Mouse (Mus musculus) liver, embryonic 11.5 days (tissue): ENCODE results near the gene E2f1. TPM values are rescaled to one million over a fixed set of nuclear protein-coding genes. Genes with fewer than 3 reads are reported as not detected.

Source experiments
- ATAC-seq: fragments of 200-750 bp; cut with Nextera tagmentation; replicated peaks from 2 replicates; pipeline ENCODE4 v1.8.0; 2017; ENCODE audit warnings: moderate number of reproducible peaks, mild to moderate bottlenecking, moderate TSS enrichment, moderate library complexity; ENCODE audit not compliant: low FRiP score
- DNase-seq: peaks from one replicate; pipeline ENCODE4 v3.0.0-alpha.2; 2017; ENCODE audit warnings: low spot score
- H3K27ac ChIP-seq: fragments of 300-500 bp; sonication (generic); 2 replicates; pipeline ENCODE4 v1.5.1; 2014; ENCODE audit warnings: mild to moderate bottlenecking, low read depth, low read length, control low read depth
- H3K27me3 ChIP-seq: fragments of 300-500 bp; sonication (generic); replicated peaks from 2 replicates; pipeline ENCODE4 v1.6.1; 2014; ENCODE audit warnings: low read length, mixed read lengths; ENCODE audit not compliant: control insufficient read depth, insufficient read depth
- H3K36me3 ChIP-seq: fragments of 300-500 bp; sonication (generic); 2 replicates; pipeline ENCODE4 v1.6.1; 2014; ENCODE audit warnings: mild to moderate bottlenecking, low read length, moderate library complexity, mixed read lengths; ENCODE audit not compliant: control insufficient read depth, insufficient read depth
- H3K4me1 ChIP-seq: fragments of 300-500 bp; sonication (generic); replicated peaks from 2 replicates; pipeline ENCODE4 v1.6.1; 2014; ENCODE audit warnings: low read length, mixed read lengths; ENCODE audit not compliant: control insufficient read depth, insufficient read depth
- H3K4me2 ChIP-seq: fragments of 300-500 bp; sonication (generic); 2 replicates; pipeline ENCODE4 v1.6.1; 2014; ENCODE audit warnings: mild to moderate bottlenecking, control low read depth, moderate library complexity
- H3K4me3 ChIP-seq: fragments of 300-500 bp; sonication (generic); 2 replicates; pipeline ENCODE4 v1.5.1; 2014; ENCODE audit warnings: low read depth, low read length, control low read depth
- H3K9ac ChIP-seq: fragments of 300-500 bp; sonication (generic); 2 replicates; pipeline ENCODE4 v1.6.1; 2014; ENCODE audit warnings: low read depth, low read length, control low read depth
- H3K9me3 ChIP-seq: fragments of 300-500 bp; sonication (generic); 2 replicates; pipeline ENCODE4 v1.6.1; 2016; ENCODE audit warnings: low read length, inconsistent platforms, mixed read lengths; ENCODE audit not compliant: control insufficient read depth
- WGBS: fragments of 180-500 bp; shearing (Covaris S2); extraction: QIAGEN DNeasy Blood & Tissue Kit; methylation state at CpG from one replicate; pipeline ENCODE4 v1.1.7; 2014; 5-methylcytosine and 5-hydroxymethylcytosine counted together
- polyA plus RNA-seq: library from polyadenylated mRNA; unstranded; fragments of >200 nt; fragmentation: Nextera tagmentation; extraction: Ambion mirVana; gene quantifications from 2 replicates; pipeline ENCODE4 v1.2.1, GENCODE M21; 2014

Gene E2f1
- polyA plus RNA-seq, 1 experiment from 2014 or later = 14.0 TPM

GRCm38 (mm10) chr2:154516944-154517343 is 52.7 kb downstream of the E2f1 start:
- WGBS = 83% methylated on average over 3 of the region's 3 CpGs
- no peaks in the 10 kb centered on the region for H3K36me3 ChIP-seq
- H3K27me3 ChIP-seq = no peaks in the 10 kb centered on the region
- no peak overlapping the region for H3K4me2 ChIP-seq
- DNase-seq (no peak), ATAC-seq (no peak)
- no peak overlapping the region for H3K4me3 ChIP-seq
- H3K27ac ChIP-seq = no peak overlapping the region
- H3K4me1 ChIP-seq = no peaks in the 10 kb centered on the region
- no peaks in the 10 kb centered on the region for H3K9me3 ChIP-seq
- no peak overlapping the region for H3K9ac ChIP-seq

- ATAC-seq (no peak), DNase-seq (no peak)
- 90% methylated on average over 3 of the region's 3 CpGs for WGBS
- no peak overlapping the region for H3K27ac ChIP-seq
- H3K4me2 ChIP-seq = no peak overlapping the region
- no peak overlapping the region for H3K9ac ChIP-seq
- H3K4me3 ChIP-seq = no peak overlapping the region
- peaks cover 3% of the 10 kb centered on the region; the same call in 1 of the 2 replicates for H3K36me3 ChIP-seq
- no peaks in the 10 kb centered on the region for H3K27me3 ChIP-seq
- H3K9me3 ChIP-seq = no peaks in the 10 kb centered on the region
- H3K4me1 ChIP-seq = 0 out of 2 replicates have a peak, but pooled peaks cover 3% of the 10 kb centered on the region
Measured at GRCm38 (mm10) chr2:154510141-154510540, 59.6 kb downstream of the E2f1 start.

Other genes starting within 250 kb of the E2f1 start
- gene Cdk5rap1, start 196.9 kb downstream of the E2f1 start, polyA plus RNA-seq = 23.5 and 23.7 TPM in 2 replicates
- 1.5 and 2.4 TPM in 2 replicates for gene Snta1, start 161.8 kb downstream of the E2f1 start, polyA plus RNA-seq
- gene Cbfa2t2, start 133.4 kb downstream of the E2f1 start, polyA plus RNA-seq = 23.5 and 23.6 TPM in 2 replicates
- 1.0 and 1.8 TPM in 2 replicates for gene 1700003F12Rik, start 22.8 kb downstream of the E2f1 start, polyA plus RNA-seq
- 0.25 TPM in 1 of 2 replicates, not detected in the other for gene Actl10, start 18.1 kb downstream of the E2f1 start, polyA plus RNA-seq
- gene Necab3, start 11.0 kb downstream of the E2f1 start, polyA plus RNA-seq = 1.9 and 2.4 TPM in 2 replicates
- 25.2 and 25.6 TPM in 2 replicates for gene Pxmp4, start 33.8 kb upstream of the E2f1 start, polyA plus RNA-seq
- gene Zfp341, start 43.4 kb upstream of the E2f1 start, polyA plus RNA-seq = 1.3 and 1.5 TPM in 2 replicates
- gene 4930519P11Rik, start 43.5 kb upstream of the E2f1 start, polyA plus RNA-seq = not detected in 2 replicates
- gene Chmp4b, start 81.8 kb upstream of the E2f1 start, polyA plus RNA-seq = 9.3 and 10.9 TPM in 2 replicates
- not detected in 2 replicates for gene Gm14214, start 200.1 kb upstream of the E2f1 start, polyA plus RNA-seq
- gene Raly, start 221.2 kb upstream of the E2f1 start, polyA plus RNA-seq = 59.5 and 66.2 TPM in 2 replicates
- 0.62 TPM in 1 of 2 replicates, not detected in the other for gene a, start 221.5 kb upstream of the E2f1 start, polyA plus RNA-seq